Mouse (Mus musculus): Measurements from ENCODE around the gene Tbc1d2b. TPM values are rescaled to one million over a fixed set of nuclear protein-coding genes. Genes with fewer than 3 reads are reported as not detected.

Gene Tbc1d2b
- polyA plus RNA-seq, 1 experiment from 2014 or later: 23.4 TPM

DNA sequence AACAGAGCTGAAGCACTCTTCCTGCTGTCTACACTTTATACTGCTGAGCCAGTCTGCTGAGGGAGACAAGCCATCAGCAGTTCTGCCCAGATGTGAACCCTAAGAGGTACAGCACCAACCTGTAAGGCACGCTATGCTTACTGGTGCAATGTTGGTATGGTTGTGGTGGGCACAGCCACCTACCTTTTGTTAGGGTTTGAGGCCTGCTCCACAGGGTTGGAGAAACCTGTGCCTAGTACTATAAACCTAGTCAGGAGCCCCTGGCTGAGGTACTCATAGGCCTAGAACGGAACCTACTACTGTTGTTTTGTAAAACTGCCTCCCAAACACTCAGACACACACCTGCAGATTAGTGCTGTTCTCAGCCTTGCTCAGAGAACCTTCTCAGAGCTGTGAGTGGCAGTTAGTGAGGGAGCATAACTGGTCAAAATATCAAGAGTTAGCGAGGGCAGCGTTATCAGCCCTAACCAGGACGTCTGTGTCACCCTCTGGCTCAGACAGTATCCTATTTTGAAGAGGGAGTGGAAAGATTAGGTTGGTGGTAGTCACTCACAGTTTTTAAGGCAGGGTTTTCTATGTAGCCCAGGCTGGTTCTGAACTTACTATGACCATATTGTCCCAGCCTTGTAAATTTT, 20.3 kb downstream of the Tbc1d2b start:
- Histone ChIP-seq H3K4me3 (ENCODE audit: low read depth, low read length) (no peak overlapping the region), H3K36me3 (ENCODE audit: control insufficient read depth, insufficient read depth, low read length) (peaks cover 35% of the 10 kb centered on the region), H3K4me2 (ENCODE audit: low read depth, low read length) (no peak overlapping the region), H3K9ac (ENCODE audit: low read depth, low read length) (no peak overlapping the region), H3K9me3 (ENCODE audit: control insufficient read depth, low read length) (no peaks in the 10 kb centered on the region), H3K27me3 (replicated peaks; ENCODE audit: control insufficient read depth, insufficient read depth, low read length) (no peaks in the 10 kb centered on the region), H3K27ac (replicated peaks; ENCODE audit: low read depth, low read length) (no peak overlapping the region), H3K4me1 (ENCODE audit: control insufficient read depth, insufficient read depth, low read length) (no peaks in the 10 kb centered on the region)
- DNase-seq (ENCODE audit: low spot score) (no peak), ATAC-seq (ENCODE audit: low read depth) (no peak)
- WGBS: 87% methylated on average over 5 of the region's 5 CpGs

GRCm38 (mm10) chr9:90249036-90249435, 21.6 kb downstream of the Tbc1d2b start:
- no peak overlapping the region for H3K4me2 ChIP-seq (ENCODE audit: low read depth, low read length)
- peaks cover 38% of the 10 kb centered on the region for H3K36me3 ChIP-seq (ENCODE audit: control insufficient read depth, insufficient read depth, low read length)
- WGBS: 95% methylated on average over 2 of the region's 2 CpGs
- no peak overlapping the region for H3K27ac ChIP-seq (replicated peaks; ENCODE audit: low read depth, low read length)
- H3K4me3 ChIP-seq (ENCODE audit: low read depth, low read length): no peak overlapping the region
- ATAC-seq (ENCODE audit: low read depth) (no peak), DNase-seq (ENCODE audit: low spot score) (no peak)
- H3K9me3 ChIP-seq (ENCODE audit: control insufficient read depth, low read length): no peaks in the 10 kb centered on the region
- H3K4me1 ChIP-seq (ENCODE audit: control insufficient read depth, insufficient read depth, low read length): no peaks in the 10 kb centered on the region
- H3K9ac ChIP-seq (ENCODE audit: low read depth, low read length): no peak overlapping the region
- H3K27me3 ChIP-seq (replicated peaks; ENCODE audit: control insufficient read depth, insufficient read depth, low read length): no peaks in the 10 kb centered on the region

- Histone ChIP-seq H3K27me3 (replicated peaks; ENCODE audit: control insufficient read depth, insufficient read depth, low read length) (no peaks in the 10 kb centered on the region), H3K36me3 (ENCODE audit: control insufficient read depth, insufficient read depth, low read length) (peaks cover 38% of the 10 kb centered on the region), H3K4me3 (ENCODE audit: low read depth, low read length) (no peak overlapping the region), H3K27ac (replicated peaks; ENCODE audit: low read depth, low read length) (no peak overlapping the region), H3K4me2 (ENCODE audit: low read depth, low read length) (no peak overlapping the region), H3K4me1 (ENCODE audit: control insufficient read depth, insufficient read depth, low read length) (no peaks in the 10 kb centered on the region), H3K9ac (ENCODE audit: low read depth, low read length) (no peak overlapping the region), H3K9me3 (ENCODE audit: control insufficient read depth, low read length) (no peaks in the 10 kb centered on the region)
- ATAC-seq (ENCODE audit: low read depth): no peak
- no peak for DNase-seq (ENCODE audit: low spot score)
- 94% methylated on average over 7 of the region's 7 CpGs for WGBS
Observed at GRCm38 (mm10) chr9:90248326-90248725, 22.3 kb downstream of the Tbc1d2b start.

- DNase-seq (ENCODE audit: low spot score): no peak
- WGBS: 73% methylated on average over 7 of the region's 7 CpGs
- H3K9me3 ChIP-seq (ENCODE audit: control insufficient read depth, low read length): no peaks in the 10 kb centered on the region
- no peaks in the 10 kb centered on the region for H3K27me3 ChIP-seq (replicated peaks; ENCODE audit: control insufficient read depth, insufficient read depth, low read length)
- H3K4me1 ChIP-seq (ENCODE audit: control insufficient read depth, insufficient read depth, low read length): no peaks in the 10 kb centered on the region
- ATAC-seq (ENCODE audit: low read depth): no peak
- peaks cover 38% of the 10 kb centered on the region for H3K36me3 ChIP-seq (ENCODE audit: control insufficient read depth, insufficient read depth, low read length)
- no peak overlapping the region for H3K4me3 ChIP-seq (ENCODE audit: low read depth, low read length)
- no peak overlapping the region for H3K27ac ChIP-seq (replicated peaks; ENCODE audit: low read depth, low read length)
- no peak overlapping the region for H3K4me2 ChIP-seq (ENCODE audit: low read depth, low read length)
- no peak overlapping the region for H3K9ac ChIP-seq (ENCODE audit: low read depth, low read length)
Observed at GRCm38 (mm10) chr9:90247316-90247715, 23.3 kb downstream of the Tbc1d2b start.

DNA sequence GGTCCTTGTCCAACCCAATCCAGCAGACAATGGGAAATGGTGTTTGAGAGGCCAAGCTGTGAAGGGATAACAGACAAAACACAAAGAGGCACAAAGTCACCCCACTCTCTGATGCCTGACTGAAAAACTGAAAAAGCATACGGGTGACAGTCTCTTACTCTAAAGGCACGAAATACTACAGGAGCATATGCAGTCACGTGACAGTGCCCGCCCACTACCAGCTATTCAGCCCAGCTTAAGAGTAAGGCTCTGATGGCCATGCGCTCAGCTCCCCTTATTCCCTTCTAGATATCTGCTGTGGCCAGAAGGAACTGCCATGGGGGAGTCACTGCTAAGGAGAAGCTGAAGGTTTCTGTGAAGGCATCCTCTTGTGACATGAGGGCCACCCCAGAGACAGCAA, 24.8 kb downstream of the Tbc1d2b start:
- Histone ChIP-seq H3K4me2 (ENCODE audit: low read depth, low read length) (no peak overlapping the region), H3K4me3 (ENCODE audit: low read depth, low read length) (no peak overlapping the region), H3K9me3 (ENCODE audit: control insufficient read depth, low read length) (no peaks in the 10 kb centered on the region), H3K9ac (ENCODE audit: low read depth, low read length) (no peak overlapping the region), H3K4me1 (ENCODE audit: control insufficient read depth, insufficient read depth, low read length) (no peaks in the 10 kb centered on the region), H3K27me3 (replicated peaks; ENCODE audit: control insufficient read depth, insufficient read depth, low read length) (no peaks in the 10 kb centered on the region), H3K27ac (replicated peaks; ENCODE audit: low read depth, low read length) (no peak overlapping the region), H3K36me3 (ENCODE audit: control insufficient read depth, insufficient read depth, low read length) (peaks cover 40% of the 10 kb centered on the region)
- ATAC-seq (ENCODE audit: low read depth) (no peak), DNase-seq (ENCODE audit: low spot score) (no peak)
- WGBS: 89% methylated on average over 5 of the region's 5 CpGs

DNA sequence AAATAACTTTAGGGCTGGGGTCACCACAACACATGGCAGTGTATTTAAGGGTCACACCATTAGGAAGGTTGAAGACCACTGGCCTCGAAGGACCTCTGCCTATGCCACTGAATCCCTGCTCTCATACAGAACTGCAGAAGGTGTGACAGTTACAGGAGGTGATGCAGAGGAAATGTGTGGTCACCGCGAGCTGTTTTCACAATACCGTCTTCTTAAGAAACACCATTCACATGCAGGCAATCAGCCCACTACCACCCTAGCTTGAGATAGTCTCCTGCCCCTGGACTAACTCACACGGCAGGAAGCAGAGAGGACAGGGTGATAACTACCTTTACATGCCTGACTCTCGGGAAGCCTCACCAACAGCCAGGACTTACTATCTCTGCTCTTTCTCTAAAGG, 25.4 kb downstream of the Tbc1d2b start:
- Histone ChIP-seq H3K4me1 (ENCODE audit: control insufficient read depth, insufficient read depth, low read length) (no peaks in the 10 kb centered on the region), H3K9me3 (ENCODE audit: control insufficient read depth, low read length) (no peaks in the 10 kb centered on the region), H3K4me2 (ENCODE audit: low read depth, low read length) (no peak overlapping the region), H3K4me3 (ENCODE audit: low read depth, low read length) (no peak overlapping the region), H3K36me3 (ENCODE audit: control insufficient read depth, insufficient read depth, low read length) (peaks cover 46% of the 10 kb centered on the region), H3K27ac (replicated peaks; ENCODE audit: low read depth, low read length) (no peak overlapping the region), H3K27me3 (replicated peaks; ENCODE audit: control insufficient read depth, insufficient read depth, low read length) (no peaks in the 10 kb centered on the region), H3K9ac (ENCODE audit: low read depth, low read length) (no peak overlapping the region)
- no peak for ATAC-seq (ENCODE audit: low read depth)
- WGBS: 93% methylated on average over 6 of the region's 6 CpGs
- no peak for DNase-seq (ENCODE audit: low spot score)

- no peak for ATAC-seq (ENCODE audit: low read depth)
- WGBS: 83% methylated on average over 15 of the region's 15 CpGs
- no peak overlapping the region for H3K9ac ChIP-seq (ENCODE audit: low read depth, low read length)
Observed at GRCm38 (mm10) chr9:90244301-90245151, 26.1 kb downstream of the Tbc1d2b start.

DNA sequence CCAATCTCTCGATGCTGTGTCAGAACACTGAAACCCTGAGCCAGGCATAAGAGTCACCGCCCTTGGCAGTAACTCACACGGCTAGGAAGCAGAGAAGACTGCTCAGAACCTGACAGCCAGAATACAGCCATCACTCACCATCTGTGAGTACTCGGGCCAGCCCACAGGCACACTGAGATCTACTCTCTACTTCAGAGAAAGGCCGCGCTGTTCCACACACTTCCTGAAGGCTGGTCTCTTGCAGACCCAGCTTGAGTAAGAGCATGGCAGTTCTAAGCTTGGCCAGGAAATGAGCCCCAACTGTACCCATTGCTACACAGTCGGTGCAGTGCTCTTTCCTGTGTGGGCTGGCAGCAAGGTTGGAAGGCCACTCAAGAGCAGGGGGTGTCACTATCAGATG, 27.7 kb downstream of the Tbc1d2b start:
- Histone ChIP-seq H3K4me1 (ENCODE audit: control insufficient read depth, insufficient read depth, low read length) (no peaks in the 10 kb centered on the region), H3K9ac (ENCODE audit: low read depth, low read length) (no peak overlapping the region), H3K27ac (replicated peaks; ENCODE audit: low read depth, low read length) (no peak overlapping the region), H3K27me3 (replicated peaks; ENCODE audit: control insufficient read depth, insufficient read depth, low read length) (no peaks in the 10 kb centered on the region), H3K4me2 (ENCODE audit: low read depth, low read length) (no peak overlapping the region), H3K9me3 (ENCODE audit: control insufficient read depth, low read length) (no peaks in the 10 kb centered on the region), H3K4me3 (ENCODE audit: low read depth, low read length) (no peak overlapping the region), H3K36me3 (ENCODE audit: control insufficient read depth, insufficient read depth, low read length) (peaks cover 48% of the 10 kb centered on the region)
- 85% methylated on average over 7 of the region's 7 CpGs for WGBS
- ATAC-seq (ENCODE audit: low read depth): no peak
- no peak for DNase-seq (ENCODE audit: low spot score)

More at GRCm38 (mm10) chr9:90244301-90245151, 26.1 kb downstream of the Tbc1d2b start:
- H3K4me3 ChIP-seq (ENCODE audit: low read depth, low read length): no peak overlapping the region
- H3K27ac ChIP-seq (replicated peaks; ENCODE audit: low read depth, low read length): no peak overlapping the region
- H3K36me3 ChIP-seq (ENCODE audit: control insufficient read depth, insufficient read depth, low read length): peaks cover 52% of the 10 kb centered on the region
- H3K4me1 ChIP-seq (ENCODE audit: control insufficient read depth, insufficient read depth, low read length): no peaks in the 10 kb centered on the region
- no peak for DNase-seq (ENCODE audit: low spot score)
- no peaks in the 10 kb centered on the region for H3K9me3 ChIP-seq (ENCODE audit: control insufficient read depth, low read length)
- H3K27me3 ChIP-seq (replicated peaks; ENCODE audit: control insufficient read depth, insufficient read depth, low read length): no peaks in the 10 kb centered on the region
- H3K4me2 ChIP-seq (ENCODE audit: low read depth, low read length): no peak overlapping the region
